Mouse (Mus musculus) spleen, adult 2 months (tissue): ENCODE results near the gene Npas3.

ENCODE experiments used
- CTCF ChIP-seq: fragments of 200-500 bp; IDR thresholded peaks from 2 replicates; pipeline ENCODE4 v1.5.1; 2011; ENCODE audit warnings: mild to moderate bottlenecking, inconsistent platforms; ENCODE audit not compliant: insufficient read depth, insufficient read length, insufficient replicate concordance; ENCODE audit errors: extremely low read depth
- POLR2A ChIP-seq: fragments of 200-500 bp; IDR thresholded peaks from 2 replicates; pipeline ENCODE4 v1.6.1; 2011; ENCODE audit warnings: low read depth, low read length, inconsistent platforms

DNA sequence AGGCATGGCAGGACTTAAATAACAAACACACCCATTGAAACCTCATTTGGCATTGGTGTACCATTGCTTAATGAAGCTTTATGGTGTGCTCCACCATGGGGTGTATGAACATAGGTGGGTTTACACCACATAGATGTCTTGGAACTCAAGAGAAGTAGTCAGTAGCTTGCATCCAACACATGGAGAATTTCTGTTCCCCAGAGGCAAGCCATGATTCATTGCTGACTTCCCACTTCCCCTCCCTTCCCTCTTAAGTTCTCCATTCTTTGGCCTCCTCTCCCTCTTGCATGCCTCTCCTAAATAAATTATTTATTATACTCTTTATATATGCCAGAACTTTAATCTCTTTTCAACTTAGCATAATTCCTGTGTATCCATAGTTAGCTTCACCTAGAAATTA, 611.7 kb downstream of the Npas3 start:
- TF ChIP-seq POLR2A (no peak), CTCF (no peak)
